Mouse (Mus musculus) ovary, postnatal 14 days (tissue): ENCODE measurements around the gene Errfi1.
"Not testable (repeated sequence)": the region's sequence is repeated elsewhere in the genome, so short reads cannot be mapped to it uniquely, and the experiment has no call there.

Experiments
- DNase-seq: peaks from one replicate; pipeline ENCODE4 v3.0.0; 2022; ENCODE audit warnings: low spot score

Gene Errfi1

DNA sequence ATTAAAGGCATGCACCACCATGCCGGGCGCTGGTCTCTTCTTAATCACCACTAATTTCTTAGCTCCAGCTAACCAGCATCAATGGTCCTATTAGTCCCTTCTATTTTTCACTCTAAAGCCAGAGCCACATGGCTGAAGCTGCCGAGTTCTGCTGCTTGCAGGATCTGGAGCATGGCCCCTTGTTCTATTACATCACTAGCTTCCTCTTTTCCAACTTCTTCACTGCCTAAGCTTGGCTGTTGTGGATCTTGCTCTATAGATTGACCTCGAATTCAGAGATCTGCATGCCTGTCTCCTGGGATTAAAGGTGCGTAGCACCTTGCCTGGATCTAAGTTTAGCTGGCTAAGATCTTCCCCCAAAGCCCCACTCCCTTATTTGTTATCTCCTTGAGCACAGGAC is 28.9 kb downstream of the Errfi1 start:
- DNase-seq, result no peak

GRCm38 (mm10) chr4:150887903-150888302 is 34.2 kb downstream of the Errfi1 start:
- no peak for DNase-seq

DNA sequence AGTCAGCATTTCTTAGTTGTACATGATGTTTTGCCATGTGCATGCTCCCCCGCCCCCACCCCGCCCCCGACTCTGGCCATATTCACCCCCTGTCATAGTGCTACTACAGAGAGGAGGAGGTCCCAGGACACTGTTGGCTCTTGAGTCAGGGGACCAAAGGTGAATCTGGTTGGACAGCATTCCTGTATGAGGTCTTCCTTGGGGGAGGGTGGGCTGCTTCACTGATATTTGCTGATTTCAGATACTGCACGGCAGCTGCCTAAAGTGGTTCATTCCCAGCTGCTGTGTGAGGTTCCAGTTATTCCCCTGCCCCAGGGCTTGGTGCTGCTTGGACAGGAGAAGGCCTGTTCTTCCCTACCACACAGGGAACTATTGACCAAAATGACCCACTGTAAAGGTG is 34.8 kb downstream of the Errfi1 start:
- DNase-seq, result no peak

GRCm38 (mm10) chr4:150889273-150889954 is 35.7 kb downstream of the Errfi1 start:
- DNase-seq, result no peak

GRCm38 (mm10) chr4:150889955-150890315 is 36.2 kb downstream of the Errfi1 start:
- no peak for DNase-seq

DNA sequence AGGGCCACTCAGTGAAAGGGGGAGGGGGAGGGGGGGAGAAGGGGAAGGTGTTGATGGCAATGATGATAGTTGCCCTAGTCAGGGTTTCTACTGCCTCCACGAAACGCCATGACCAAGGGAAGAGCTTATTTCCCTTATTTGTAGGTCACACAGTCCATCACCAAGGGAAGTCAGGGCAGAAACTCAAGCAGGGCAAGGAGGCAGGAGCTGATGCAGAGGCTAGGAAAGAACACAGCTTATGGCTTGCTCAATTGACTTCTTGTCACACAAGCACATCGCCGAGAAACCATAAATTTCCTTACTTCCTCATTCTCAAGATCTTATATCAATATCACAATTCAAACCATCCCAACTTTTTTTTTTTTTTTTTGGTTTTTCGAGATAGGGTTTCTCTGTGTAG is 37.6 kb downstream of the Errfi1 start:
- no peak for DNase-seq

DNA sequence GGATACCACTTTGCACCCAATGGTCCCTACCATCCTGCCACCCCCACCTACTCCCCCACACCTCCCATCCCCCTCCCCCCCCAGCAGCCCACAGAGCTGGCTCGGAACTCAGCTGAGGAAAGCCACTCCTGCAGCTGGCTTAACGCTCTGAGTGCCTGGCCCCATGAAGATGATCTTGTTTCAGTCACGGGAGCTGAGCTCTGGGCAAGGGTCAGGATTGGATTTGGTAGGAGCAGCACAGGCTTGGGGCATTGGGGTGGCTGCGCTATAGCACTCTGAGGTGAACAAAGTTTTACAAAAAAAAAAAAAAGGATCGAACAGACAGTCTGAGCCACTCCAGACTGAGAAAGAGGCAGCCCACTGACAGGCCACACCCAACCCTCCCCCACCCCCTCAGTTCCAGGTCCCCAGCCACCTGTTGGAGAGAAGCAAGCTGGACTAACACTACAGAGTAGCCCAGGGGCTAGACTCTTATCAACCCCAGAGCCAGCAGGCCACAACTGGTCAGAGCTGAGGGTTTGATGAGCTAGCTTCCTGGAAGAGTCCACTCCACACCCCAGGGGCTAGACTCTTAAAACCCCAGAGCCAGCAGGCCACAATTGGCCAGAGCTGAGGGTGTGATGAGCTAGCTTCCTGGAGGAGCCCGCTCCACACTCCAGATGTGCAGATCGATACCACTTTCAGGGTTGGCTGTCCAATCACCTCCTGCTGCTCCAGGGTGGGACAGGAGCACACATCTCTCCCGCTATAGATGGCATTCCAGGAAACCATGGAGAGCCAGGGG is 41.2 kb downstream of the Errfi1 start:
- no peak for DNase-seq

- DNase-seq, result no peak
Measured at GRCm38 (mm10) chr4:150896896-150897624, 43.3 kb downstream of the Errfi1 start.

DNA sequence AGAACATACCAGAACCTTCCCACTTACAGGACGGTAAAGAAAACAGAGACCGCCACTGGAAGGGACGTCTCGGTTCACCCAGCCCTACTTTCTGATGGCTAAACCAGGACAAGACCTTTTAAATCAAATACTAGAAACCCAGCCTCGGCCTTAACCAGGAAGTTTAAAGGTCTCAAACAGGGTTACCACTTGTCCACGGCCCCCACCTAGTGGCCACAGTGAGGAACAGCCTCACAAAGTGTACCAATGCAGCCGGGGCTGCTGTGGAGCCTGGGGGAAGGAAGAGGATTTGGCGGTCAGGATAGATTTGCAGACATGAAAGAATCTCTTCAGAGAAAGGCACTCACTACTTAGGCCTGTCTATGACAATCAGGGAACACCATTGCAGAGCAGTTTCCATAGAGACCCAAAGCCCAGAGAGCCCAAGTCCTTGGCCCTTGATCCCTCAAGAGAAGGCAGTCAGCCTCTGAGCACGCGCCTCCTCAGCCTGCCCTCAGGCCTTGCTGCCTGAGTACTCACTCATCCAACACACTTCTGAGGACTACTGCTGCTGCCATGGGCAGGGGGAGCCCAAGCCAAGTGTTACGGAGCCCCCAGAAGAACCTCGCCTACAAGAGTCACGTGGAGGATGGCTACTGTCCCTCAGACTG is 45.1 kb downstream of the Errfi1 start:
- peak; percentile 67 for DNase-seq

DNA sequence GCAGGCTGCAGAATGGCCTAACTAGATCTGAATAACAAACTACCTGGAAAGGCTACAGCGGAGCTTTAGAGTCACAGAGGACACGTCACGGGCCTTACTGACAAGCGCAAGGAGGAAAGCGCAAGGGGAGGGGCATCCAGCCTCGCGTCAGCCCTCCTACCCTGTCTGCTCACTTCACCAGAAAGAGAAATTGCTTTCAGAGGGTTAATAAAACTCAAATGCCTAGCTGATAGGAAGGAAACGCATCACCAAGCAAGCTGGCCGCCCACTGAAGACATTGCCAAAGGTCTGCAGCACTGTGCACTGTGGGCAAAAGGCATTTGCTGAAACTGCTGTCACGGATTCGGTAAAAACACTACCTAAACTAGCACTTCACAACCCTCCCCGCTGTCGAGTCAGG is 46.8 kb downstream of the Errfi1 start:
- no peak for DNase-seq

GRCm38 (mm10) chr4:150901651-150902050 is 47.9 kb downstream of the Errfi1 start:
- peak; percentile 73 for DNase-seq

DNA sequence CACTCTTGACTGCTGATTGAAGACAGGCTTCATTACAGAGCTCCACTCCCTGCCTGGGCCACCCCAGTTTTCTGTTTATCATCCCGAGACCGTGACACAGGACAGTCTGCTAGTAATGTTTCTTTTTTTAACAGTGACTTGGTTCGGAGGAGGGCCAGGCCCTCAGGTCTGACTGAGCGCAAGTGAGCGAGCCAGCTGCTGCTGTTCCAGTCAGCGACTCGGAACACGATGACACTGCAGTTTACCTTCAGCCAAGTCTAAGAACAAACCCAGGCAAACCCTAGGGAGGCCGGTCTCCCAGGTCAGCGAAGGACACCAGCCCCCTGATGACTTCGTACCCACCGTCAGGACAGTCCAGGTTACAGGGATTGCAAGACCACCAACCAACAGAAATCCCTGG is 48.3 kb downstream of the Errfi1 start:
- DNase-seq, result no peak

DNA sequence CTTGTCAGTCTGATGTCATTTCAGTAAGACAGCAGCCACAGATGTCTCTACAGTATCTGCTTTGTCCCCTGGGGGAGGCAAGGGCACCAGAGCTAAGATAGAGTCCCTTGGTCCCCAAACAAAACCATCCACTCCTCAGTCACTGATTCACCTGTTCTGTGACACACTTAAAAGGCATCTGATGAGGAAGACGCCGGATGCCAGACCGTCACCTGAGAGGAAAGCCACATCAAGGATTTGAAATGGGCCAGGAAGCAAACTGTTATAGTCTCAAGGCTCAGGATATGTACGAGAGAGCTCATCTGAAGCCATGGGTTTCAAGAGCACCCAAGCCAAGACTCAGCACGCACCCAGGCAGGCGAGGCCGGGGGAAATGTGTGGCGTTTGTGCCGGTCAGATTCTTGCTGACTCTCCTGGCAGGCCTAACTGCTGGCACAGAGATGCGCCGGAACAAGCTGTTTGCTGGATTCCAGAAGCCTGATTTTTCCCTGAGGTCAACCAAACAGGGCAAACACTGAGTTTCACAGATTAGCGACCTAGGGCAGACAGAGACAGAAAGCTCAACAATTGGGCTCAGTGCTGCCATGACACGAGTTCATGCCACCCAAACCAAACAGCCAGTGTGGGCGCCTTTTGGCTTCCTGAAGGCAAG is 49.5 kb downstream of the Errfi1 start:
- no peak for DNase-seq

- DNase-seq, result no peak
Measured at GRCm38 (mm10) chr4:150907099-150907498, 53.4 kb downstream of the Errfi1 start.

DNA sequence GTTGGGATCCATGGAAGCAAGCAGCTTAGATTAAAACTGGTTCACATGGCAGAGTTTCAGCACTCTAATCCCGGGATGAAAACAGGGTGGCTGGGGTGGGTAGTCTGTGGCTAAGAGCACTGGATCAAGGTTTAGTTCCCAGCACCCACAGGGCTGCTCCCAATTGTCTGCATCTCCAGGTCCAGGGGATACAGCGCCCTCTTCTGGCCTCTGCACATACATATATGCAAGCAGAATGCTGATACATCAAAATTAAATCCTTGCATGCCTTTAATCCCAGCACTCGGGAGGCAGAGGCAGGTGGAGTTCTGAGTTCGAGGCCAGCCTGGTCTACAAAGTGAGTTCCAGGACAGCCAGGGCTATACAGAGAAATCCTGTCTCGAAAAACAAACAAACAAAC is 54.8 kb downstream of the Errfi1 start:
- DNase-seq, result not testable (repeated sequence)

DNA sequence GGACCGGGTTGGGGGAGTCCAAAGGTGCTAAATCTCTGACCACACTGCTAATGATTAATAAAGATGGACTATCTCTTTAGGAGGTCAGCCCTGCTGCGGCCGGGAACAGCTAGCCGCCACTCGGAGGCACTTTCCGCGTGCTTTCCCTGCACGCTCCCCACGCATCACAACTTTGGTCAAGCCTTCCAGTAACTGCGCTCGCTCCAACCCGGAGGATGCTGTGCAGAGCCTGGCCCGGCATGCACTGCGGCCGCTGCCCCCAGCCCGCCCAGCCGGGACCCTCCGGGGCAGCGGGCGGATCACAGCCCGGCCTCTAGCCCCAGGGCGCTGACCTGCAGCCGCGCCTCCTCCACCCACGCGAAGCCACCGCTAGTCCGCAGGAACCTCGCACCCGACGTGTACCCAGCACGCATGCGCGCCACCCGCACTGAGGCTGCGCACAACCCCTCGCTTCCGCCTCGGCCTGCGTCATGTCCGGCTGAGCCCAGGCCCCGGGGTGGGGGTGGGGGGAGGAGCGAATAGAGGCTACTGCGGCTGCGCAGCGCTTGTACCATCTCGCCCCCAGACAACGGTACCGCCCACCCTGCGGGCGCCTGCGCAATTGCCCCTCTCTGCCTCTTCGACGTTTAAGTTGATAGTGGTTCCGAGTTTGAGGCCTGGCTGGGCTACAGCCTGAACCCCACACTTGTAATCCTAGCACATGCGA is 55.9 kb downstream of the Errfi1 start:
- DNase-seq, result peak; percentile 98

DNA sequence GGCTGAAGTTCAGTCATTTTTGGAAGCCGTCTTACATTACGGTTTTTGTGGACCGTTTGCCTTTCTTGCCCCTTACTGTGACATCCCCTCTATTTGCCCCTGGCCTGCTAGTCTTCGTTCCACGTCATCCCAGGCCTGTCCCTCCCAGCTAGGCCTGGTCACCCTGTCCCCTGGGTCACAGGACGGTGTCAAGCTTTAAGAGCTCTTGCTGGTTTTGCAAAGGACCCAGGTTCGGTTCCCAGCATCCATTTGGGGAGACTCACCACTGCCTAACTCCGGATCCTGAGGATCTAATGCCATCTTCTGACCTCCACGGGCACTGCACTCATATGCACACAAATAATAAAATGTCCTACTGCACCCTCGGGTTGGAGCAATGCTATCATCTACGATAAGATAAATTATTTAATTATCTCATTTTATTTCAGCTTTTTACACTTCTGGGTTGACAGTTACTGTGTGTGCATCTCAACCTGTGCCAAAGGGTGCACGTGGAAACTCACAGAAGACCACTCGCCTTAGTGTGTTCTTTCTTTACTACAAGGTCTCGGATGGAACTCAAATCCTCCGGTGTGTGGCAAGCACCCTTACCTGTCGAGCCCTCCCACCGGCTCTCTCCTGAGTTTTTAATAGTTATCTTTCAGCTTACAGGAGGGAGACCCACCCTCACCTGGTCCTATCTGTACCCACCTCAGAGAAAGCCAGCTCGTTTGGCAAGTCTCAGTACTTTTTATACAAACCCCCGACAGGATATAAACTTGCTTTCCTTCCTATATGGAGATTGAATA is 56.6 kb downstream of the Errfi1 start:
- no peak for DNase-seq

GRCm38 (mm10) chr4:150913743-150914142 is 60.0 kb downstream of the Errfi1 start:
- DNase-seq, result no peak

- peak; percentile 92 for DNase-seq
Measured at GRCm38 (mm10) chr4:150914290-150914733, 60.6 kb downstream of the Errfi1 start, which contains the start of the genes Park7 and Tnfrsf9. Park7 (minus strand) TSS chr4:150914437. Tnfrsf9 (plus strand) TSS chr4:150914562.

DNA sequence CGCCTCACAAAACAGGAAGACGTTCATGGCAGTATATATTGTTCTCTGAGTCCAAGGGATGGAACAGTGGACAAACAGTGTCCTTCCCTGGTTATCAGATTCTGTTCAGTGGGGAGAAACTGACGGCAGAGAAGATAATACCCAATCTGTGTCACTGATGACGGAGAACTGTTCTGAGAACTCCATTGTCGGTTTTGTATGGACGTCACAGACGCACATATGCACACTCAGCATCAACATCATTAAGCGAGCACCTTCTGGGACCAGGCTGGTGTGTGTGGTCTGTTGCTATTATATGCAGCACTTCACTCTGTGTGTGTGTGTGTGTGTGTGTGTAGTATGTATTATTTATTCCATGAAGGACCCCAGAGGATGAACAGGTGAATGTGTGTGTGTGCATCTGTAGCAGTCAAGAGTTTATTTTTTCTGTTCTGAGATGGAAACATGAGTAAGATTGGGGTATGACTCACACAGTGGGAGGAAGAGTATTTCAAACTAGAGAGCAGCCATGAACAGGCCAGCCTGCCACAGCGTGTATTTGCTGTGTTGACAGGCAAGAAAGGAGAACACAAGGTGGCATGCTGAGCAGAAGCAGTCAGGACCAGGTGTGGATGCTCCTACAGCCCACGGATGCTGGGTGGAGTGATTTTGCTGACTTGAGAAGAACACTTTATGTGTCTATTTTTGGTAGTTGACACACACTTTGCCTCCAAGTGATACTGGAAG is 61.6 kb downstream of the Errfi1 start:
- DNase-seq, result no peak
